Mouse (Mus musculus) heart, postnatal 14 days (tissue): ENCODE measurements at regions not wholly inside any gene's neighbourhood (a gene's known extent, or its start where the extent isn't known, plus 50 kb on each side); places are given as distances from the start of the nearest gene placed in this dataset.
A peak's percentile ranks its signal among the peaks of the same experiment; 100 is the strongest.

Experiments used
- DNase-seq, 2 experiments: peaks; one replicate each; pipeline ENCODE4 v3.0.0; 2021 to 2022
- intact Hi-C: fragments of 180-260 bp; cut with DNase I; formaldehyde crosslinking; loops from one replicate; pipeline ENCODE4 v1.15.1; 2025

DNA sequence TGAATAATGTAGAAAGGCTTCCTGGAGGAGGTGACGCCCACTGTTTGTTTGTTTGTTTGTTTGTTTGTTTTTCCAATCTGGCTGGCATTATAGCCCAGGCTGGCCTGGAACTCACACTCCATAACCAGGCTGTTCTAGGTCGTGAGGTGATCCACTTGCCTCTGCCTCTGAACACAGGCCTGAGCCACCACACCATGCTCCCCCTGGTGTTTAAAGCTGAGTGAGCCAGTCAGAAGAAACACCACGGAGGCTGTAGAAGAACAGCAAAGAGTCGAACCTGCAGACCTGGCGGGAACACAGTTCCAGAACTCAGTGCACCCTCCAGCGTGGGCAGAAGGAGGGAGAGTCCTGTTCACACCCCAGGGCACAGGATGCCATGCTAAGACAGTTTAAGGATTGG lies 310.5 kb downstream of the Matn1 start:
- peak in 1 of 2 experiments; percentile 34 for DNase-seq
- intact Hi-C loops: loop anchor here (5.0 kb wide), 1 partner anchor 292 kb away; no protein-coding TSS in a partner anchor

GRCm38 (mm10) chr4:131261236-131261635 lies 317.1 kb downstream of the Matn1 start:
- no peak for DNase-seq
- intact Hi-C loops: no loop called here

GRCm38 (mm10) chr4:131262909-131263308 lies 318.7 kb downstream of the Matn1 start:
- intact Hi-C loops: no loop called here
- DNase-seq: no peak

DNA sequence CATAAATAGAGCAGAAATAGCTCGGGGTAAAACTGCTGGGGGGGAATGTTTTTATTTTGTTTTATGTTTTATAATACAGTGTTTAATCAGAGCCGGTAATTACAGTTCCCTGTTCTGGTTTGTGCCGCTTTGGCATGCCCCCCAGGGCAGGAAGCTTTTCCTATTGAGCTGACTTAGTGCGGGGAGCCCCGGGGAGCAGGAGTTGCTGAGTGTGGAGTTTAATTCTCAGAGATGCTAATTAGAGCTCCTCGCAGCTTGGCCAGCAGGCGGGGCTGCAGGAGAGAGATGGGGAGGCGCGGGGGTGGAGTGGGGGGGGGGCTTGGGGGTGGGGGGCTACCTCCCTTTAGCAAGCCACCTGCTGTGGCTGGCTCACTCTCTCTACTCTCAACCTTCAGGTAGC lies 322.6 kb downstream of the Matn1 start:
- DNase-seq: no peak
- intact Hi-C loops: loop anchor here (5.0 kb wide), 1 partner anchor 221 kb away; no protein-coding TSS in a partner anchor

- intact Hi-C loops: loop anchor here (5.0 kb wide), 1 partner anchor 220 kb away; no protein-coding TSS in a partner anchor
- DNase-seq: peak; percentile 55
Measured at GRCm38 (mm10) chr4:131267760-131268159, 323.6 kb downstream of the Matn1 start.

DNA sequence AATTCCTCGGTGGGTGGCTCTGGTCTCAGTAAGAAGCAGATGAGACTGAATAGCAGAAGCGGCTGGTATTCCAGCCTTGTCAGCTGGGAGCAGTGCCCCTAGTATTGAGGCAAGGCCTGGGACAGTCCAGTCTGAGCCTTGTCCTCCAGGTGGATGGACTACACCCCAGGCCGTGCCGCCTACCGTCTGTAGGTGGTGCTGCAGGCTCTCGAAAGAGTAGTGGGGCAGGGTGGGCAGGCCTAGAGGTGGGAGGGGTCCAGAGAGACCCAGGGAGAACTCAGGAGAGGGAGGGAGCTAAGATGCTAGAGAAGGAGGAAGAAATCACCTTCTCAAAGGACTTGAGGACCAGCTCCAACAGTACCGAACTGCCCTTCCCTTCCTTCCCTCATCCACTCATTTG lies 326.0 kb downstream of the Matn1 start:
- intact Hi-C loops: no loop called here
- peak; percentile 14 to 39 for DNase-seq

DNA sequence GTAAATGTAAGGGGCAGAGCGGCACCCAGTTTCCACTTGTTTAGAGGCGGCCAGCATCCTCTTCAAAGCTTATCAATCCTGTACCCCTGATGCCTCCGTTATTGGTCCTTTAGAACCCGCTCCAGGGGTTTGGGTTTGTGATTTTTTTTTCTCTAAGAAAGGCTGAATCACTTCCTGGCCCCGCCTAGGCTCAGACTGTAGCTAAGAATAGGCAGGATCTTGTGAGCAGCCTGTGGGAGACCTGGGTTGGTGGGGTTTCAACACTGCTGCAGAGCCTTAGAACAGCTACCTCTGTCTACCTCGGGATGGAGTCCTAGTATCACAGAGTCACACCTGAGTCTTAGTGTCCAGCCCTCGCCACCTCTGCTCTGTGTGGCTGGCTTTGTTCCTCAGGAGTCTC lies 327.9 kb downstream of the Matn1 start:
- DNase-seq: no peak

DNA sequence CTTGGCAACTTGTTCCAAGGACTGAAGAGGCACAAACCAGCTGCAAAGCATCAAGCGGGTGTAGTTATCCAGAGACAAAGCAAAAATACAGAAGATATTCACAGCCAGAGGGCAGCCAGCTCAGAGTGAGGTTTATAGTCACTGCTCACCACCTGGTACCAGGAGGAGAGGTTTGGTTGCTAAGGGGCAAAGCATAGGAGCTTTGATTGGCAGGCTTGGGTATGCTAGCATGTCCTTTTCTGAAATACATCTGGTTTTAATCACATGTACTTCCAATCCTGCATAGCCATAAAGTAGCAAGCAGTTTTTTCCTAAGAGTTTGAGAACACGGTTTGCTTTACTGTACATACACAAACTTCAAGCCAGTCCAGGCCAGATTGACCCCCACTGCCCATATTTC lies 349.4 kb downstream of the Matn1 start:
- intact Hi-C loops: no loop called here
- no peak for DNase-seq

More for the DNA sequence above, 327.9 kb downstream of the Matn1 start:
- intact Hi-C loops: no loop called here

GRCm38 (mm10) chr4:131298011-131298674 lies 354.0 kb downstream of the Matn1 start:
- intact Hi-C loops: no loop called here
- no peak for DNase-seq

- intact Hi-C loops: no loop called here
- peak in 1 of 2 experiments; percentile 15 for DNase-seq
Measured at GRCm38 (mm10) chr4:131303936-131304335, 359.8 kb downstream of the Matn1 start.

GRCm38 (mm10) chr4:131304361-131304777 lies 360.2 kb downstream of the Matn1 start:
- intact Hi-C loops: no loop called here
- no peak for DNase-seq

- intact Hi-C loops: no loop called here
- no peak for DNase-seq
Measured at GRCm38 (mm10) chr4:131314231-131314630, 370.0 kb downstream of the Matn1 start.

DNA sequence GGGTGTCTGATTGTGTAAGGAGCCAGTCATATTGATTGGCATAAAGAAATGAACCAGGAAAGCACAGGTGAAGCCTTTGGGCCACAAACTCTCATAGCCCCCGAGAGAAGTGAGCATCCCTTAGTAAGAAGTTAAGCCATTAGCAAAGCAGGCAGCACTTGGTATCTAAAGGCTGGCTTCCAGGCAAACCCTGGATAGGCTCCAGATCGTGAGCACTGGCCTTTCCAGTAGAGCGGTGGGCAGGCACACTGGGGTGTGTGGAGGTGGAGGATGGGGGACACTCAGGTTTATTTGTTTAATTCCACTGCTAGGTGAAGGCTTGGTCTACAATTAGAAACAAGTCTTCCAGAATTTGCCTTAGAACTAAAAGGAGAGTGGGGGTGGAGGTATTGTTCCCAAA lies 371.9 kb downstream of the Matn1 start:
- intact Hi-C loops: no loop called here
- DNase-seq: no peak

GRCm38 (mm10) chr4:131322323-131322722 lies 378.1 kb downstream of the Matn1 start:
- intact Hi-C loops: no loop called here
- no peak for DNase-seq

DNA sequence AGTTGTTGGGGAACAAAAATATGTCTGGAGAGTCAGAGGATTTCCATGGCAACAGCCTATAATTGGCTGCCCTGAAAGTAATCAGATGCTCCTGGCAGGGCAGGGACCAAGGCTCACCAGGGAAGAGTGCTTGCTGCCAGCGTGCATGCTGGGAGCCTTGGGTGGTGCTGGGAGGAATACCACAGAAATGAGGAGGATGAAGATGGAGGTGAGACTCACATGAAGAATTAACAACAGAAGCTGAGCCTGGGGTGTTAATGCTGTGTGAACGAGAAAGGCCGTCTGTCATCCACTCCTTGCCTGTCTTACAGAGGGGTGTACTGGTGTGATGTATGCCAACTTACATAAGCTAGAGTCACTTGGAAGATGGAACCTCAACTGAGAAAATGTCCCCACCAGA lies 380.3 kb downstream of the Matn1 start:
- no peak for DNase-seq
- intact Hi-C loops: no loop called here

DNA sequence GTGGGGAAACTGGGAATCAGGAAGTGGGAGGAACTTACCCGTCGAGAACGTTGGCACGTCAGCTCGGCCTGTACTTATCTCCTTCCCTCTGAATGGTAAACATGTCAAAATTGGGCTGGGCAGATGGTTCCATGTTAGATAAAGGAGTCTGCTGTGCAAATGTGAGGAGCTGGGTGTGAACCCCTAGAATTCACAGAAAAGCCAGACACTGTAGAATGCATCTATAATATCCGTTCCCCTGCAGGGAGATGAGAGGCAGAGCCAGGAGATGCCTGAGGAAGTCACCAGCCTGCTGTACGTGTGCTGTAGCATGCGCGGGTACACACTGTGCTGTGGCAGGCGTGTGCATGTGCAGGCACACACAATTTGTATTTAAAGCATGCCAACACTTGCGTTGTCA lies 381.0 kb downstream of the Matn1 start:
- intact Hi-C loops: no loop called here
- DNase-seq: no peak

- intact Hi-C loops: no loop called here
- DNase-seq: no peak
Measured at GRCm38 (mm10) chr4:131325609-131326008, 381.4 kb downstream of the Matn1 start.

DNA sequence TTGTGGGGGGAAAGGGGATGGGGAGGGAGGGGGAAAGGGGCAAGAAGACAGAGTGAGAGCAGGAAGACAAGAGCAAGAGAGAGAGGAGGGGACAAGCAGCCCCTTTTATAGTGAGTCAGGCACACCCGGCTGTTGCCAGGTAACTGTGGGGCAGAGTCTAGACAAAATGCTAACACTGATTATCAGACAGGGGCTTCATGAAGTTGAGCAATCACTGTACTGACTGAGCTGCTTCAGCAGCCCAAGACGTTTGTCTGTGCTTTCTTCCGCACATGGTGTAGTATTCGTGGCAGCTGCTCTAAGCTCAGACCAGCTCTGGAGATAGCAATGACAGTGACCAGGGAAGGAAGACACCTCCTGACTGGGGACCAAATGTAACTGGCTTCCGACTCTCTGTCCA lies 385.2 kb downstream of the Matn1 start:
- no peak for DNase-seq
- intact Hi-C loops: no loop called here

DNA sequence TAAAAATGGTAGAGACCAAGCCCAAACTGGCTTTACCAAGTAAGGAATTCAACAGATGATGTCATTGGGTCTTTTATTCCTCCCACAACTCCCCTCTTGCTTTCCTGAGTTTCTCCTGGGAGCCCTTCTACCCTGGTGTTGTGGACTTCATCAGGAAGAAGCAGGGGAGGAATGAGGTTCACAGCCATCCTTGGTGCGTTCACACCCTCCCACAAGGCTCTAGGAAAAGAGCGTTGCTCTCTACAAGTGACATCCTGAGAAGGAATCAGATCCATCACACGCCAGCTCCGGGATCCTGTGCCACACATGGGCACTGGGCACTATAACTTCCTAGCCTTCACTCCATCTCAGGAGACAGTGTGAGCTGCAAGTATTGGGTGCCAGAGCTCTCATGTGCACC lies 387.5 kb downstream of the Matn1 start:
- DNase-seq: no peak
- intact Hi-C loops: no loop called here

GRCm38 (mm10) chr4:131336801-131337200 lies 392.6 kb downstream of the Matn1 start:
- DNase-seq: no peak
- intact Hi-C loops: no loop called here

- DNase-seq: no peak
- intact Hi-C loops: no loop called here
Measured at GRCm38 (mm10) chr4:131340993-131341695, 397.0 kb downstream of the Matn1 start.

DNA sequence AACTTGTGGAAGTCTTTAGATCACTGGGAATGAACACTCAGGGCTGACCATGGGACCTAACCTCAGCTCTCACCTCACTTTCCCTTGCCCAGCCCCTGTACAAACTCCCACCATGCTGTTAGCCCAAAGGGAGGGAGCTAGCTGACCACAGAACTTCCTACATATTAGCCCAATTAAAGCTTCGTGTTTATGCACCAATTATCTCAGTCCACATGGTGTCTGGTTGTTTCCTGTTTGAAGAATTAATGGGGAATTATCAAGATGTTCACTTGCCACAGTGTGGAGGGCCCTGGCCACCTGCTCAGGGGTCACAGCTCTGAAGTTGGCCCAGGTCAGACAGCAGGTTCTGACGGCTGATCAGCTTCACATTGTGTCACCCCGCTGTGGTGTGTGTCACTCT lies 402.5 kb downstream of the Matn1 start:
- no peak for DNase-seq

More for the DNA sequence above, 402.5 kb downstream of the Matn1 start:
- intact Hi-C loops: no loop called here
